Mouse (Mus musculus) liver, embryonic 15.5 days (tissue): ENCODE measurements around the gene Alox12e. TPM values are rescaled to one million over a fixed set of nuclear protein-coding genes. Genes with fewer than 3 reads are reported as not detected.
A peak's percentile ranks its signal among the peaks of the same experiment; 100 is the strongest.
"Not testable (repeated sequence)": the region's sequence is repeated elsewhere in the genome, so short reads cannot be mapped to it uniquely, and the experiment has no call there.

Experiments
- ATAC-seq: fragments of 200-750 bp; cut with Nextera tagmentation; 2 replicates; pipeline ENCODE4 v1.8.0; 2017; ENCODE audit warnings: moderate number of reproducible peaks, mild to moderate bottlenecking, moderate library complexity; ENCODE audit not compliant: insufficient read depth
- H3K27ac ChIP-seq: fragments of 300-500 bp; sonication (generic); replicated peaks from 2 replicates; pipeline ENCODE4 v1.5.1; 2015; ENCODE audit warnings: mild to moderate bottlenecking, inconsistent platforms
- H3K27me3 ChIP-seq: fragments of 300-500 bp; sonication (generic); 2 replicates; pipeline ENCODE4 v1.6.1; 2015; ENCODE audit warnings: mild to moderate bottlenecking, inconsistent platforms
- H3K36me3 ChIP-seq: fragments of 300-500 bp; sonication (generic); replicated peaks from 2 replicates; pipeline ENCODE4 v1.6.1; 2015; ENCODE audit warnings: moderate library complexity, mild to moderate bottlenecking, inconsistent platforms
- H3K4me1 ChIP-seq: fragments of 300-500 bp; sonication (generic); replicated peaks from 2 replicates; pipeline ENCODE4 v1.6.1; 2015; ENCODE audit warnings: inconsistent platforms
- H3K4me2 ChIP-seq: fragments of 300-500 bp; sonication (generic); 2 replicates; pipeline ENCODE4 v1.6.1; 2015; ENCODE audit warnings: moderate library complexity, mild to moderate bottlenecking, inconsistent platforms
- H3K4me3 ChIP-seq: fragments of 300-500 bp; sonication (generic); replicated peaks from 2 replicates; pipeline ENCODE4 v1.5.1; 2015; ENCODE audit warnings: mild to moderate bottlenecking, inconsistent platforms
- H3K9ac ChIP-seq: fragments of 300-500 bp; sonication (generic); 2 replicates; pipeline ENCODE4 v1.6.1; 2015; ENCODE audit warnings: moderate library complexity, mild to moderate bottlenecking, inconsistent platforms
- H3K9me3 ChIP-seq: fragments of 300-500 bp; sonication (generic); replicated peaks from 2 replicates; pipeline ENCODE4 v1.6.1; 2016; ENCODE audit warnings: inconsistent platforms
- WGBS: fragments of 180-500 bp; shearing (Covaris S2); methylation state at CpG from one replicate; pipeline ENCODE4 v1.1.7; 2015; ENCODE audit warnings: mixed read lengths; ENCODE audit not compliant: insufficient replicate concordance; 5-methylcytosine and 5-hydroxymethylcytosine counted together
- polyA plus RNA-seq: library from polyadenylated mRNA; unstranded; fragments of >200 nt; fragmentation: Nextera tagmentation; extraction: Ambion mirVana; gene quantifications from 2 replicates; pipeline ENCODE4 v1.2.1, GENCODE M21; 2015

The Alox12e gene
- 0.16 TPM in 1 of 2 replicates, not detected in the other for polyA plus RNA-seq

DNA sequence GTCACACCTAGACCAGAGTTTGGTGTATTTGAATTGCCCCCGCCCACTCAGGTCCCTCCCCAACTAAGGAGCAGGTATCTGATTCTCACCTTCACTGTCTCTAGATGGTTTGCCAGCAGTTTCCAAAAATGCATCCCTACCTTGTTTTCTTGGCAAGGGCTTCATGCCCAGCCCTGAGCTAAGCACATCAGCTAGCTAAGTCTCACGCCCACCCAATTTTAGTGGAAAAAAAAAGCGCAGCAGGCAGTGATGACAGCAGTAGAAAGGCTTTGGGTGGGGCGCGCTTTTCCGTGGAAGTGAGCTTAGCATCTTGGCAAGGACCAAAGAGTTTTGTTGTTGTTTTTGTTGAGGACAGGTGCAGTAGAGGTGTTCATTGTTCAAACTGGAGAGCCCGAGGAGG is at the start of gene Alox12e:
TSS of gene Alox12e (minus strand) at position 101 of the 400 bp plus-strand sequence.
- Histone ChIP-seq H3K4me3 (no peak within 1 kb of the TSS), H3K4me1 (0 out of 2 replicates have a peak, but pooled peaks cover 3% of the 10 kb centered on the region), H3K36me3 (no peaks in the 10 kb centered on the region), H3K4me2 (peak within 1 kb of the TSS; percentile 23), H3K27me3 (peaks cover 64% of the 10 kb centered on the region), H3K27ac (no peak within 1 kb of the TSS), H3K9ac (no peak within 1 kb of the TSS), H3K9me3 (no peaks in the 10 kb centered on the region)
- no peak for ATAC-seq
- 32% methylated on average over 7 of the region's 7 CpGs for WGBS

DNA sequence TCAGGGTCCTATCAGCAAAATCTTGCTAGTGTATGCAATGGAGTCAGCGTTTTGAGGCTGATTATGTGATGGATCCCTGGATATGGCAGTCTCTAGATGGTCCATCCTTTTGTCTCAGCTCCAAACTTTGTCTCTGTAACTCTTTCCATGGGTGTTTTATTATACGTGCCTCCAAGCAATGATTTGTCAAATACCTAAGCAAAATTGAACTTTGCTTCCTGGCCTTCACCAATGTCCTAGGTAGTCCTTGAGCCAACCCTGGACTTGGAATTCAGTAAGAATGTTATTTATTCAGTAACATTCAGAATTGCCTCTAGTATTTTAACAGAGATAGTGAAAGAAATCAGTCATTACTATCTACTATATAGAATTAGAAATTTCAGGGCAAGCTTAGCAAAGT is 46.2 kb upstream of the Alox12e start:
- WGBS = 53% methylated on average over 2 of the region's 2 CpGs
- H3K27ac ChIP-seq, H3K4me3 ChIP-seq, H3K4me2 ChIP-seq, H3K9ac ChIP-seq, H3K9me3 ChIP-seq, H3K4me1 ChIP-seq, H3K36me3 ChIP-seq, H3K27me3 ChIP-seq, ATAC-seq: not testable (repeated sequence)

DNA sequence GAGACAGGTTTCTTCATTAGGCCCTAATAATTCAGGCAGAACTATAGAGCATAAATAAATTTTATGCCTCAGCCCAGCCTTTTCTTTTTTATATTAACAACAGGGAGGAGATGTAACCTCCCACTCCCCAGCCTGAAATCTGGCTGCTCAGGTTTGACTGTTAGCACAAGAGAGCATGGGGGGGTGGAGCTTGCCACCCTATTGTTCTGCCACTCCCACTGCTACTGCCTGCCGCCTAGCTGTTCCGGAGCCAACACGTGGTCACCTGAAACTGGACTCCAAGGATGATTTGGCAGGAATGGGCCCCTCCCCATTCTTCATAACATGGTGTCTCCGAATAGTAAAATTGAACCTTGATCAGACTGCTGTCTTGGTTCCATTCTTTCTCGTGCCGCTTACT is 45.3 kb upstream of the Alox12e start:
- WGBS = 72% methylated on average over 6 of the region's 6 CpGs
- not testable (repeated sequence) for ATAC-seq

DNA sequence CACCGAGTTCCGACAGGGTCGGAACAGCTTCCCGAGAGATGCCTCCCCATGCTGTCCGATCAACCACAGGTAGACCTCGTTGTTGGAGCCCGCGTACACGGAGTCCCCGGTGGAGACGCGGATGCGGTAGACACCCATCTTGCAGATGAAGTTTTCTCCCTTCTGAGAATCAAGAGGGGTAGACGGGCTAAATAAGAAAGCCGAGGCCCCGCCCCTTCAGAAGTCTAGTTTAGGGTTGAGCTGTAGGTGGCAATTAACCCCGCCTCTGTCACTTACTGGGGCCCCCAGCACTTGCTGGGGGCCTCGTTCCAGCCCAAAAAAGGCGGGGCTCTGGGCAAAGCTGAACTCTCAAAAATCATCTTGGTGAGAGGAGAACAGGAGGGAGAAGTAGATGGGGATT is 29.4 kb upstream of the Alox12e start, which contains the start of gene Alox15:
TSS of gene Alox15 (minus strand) at position 164 of the 400 bp plus-strand sequence.
- no peaks in the 10 kb centered on the region for H3K36me3 ChIP-seq
- peaks cover 7% of the 10 kb centered on the region; the same call in 1 of the 2 replicates for H3K4me1 ChIP-seq
- H3K27me3 ChIP-seq = peaks cover 80% of the 10 kb centered on the region
- ATAC-seq = no peak
- no peaks in the 10 kb centered on the region for H3K9me3 ChIP-seq
- peak within 1 kb of the TSS; percentile 58 for H3K4me2 ChIP-seq
- 0% methylated on average over 19 of the region's 19 CpGs for WGBS
- no peak within 1 kb of the TSS for H3K27ac ChIP-seq
- H3K4me3 ChIP-seq = peak within 1 kb of the TSS; percentile 29
- no peak within 1 kb of the TSS for H3K9ac ChIP-seq

More for the DNA sequence above, 45.3 kb upstream of the Alox12e start:
- not testable (repeated sequence) for H3K27ac ChIP-seq, H3K4me2 ChIP-seq, H3K9ac ChIP-seq, H3K27me3 ChIP-seq, H3K4me1 ChIP-seq, H3K36me3 ChIP-seq, H3K9me3 ChIP-seq, H3K4me3 ChIP-seq

DNA sequence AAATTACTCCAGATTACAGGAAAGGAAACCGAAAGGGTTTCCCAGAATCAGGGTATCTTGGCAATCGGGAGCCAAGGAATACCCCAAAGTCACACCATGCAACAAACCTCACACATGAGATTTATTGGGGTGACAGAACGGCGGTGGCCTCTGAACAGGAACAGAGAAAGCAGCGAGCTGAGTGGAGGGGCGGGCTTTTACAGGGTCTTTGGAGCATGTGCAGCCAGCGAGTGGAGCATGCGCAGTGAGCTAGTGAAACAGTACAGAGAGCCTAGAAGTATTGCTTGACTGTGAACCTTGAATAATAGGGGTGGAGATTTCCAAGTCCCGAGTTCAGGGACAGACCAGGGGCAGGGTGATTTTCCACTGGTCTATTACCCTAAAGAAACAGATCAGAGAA is 26.2 kb upstream of the Alox12e start:
- H3K27ac ChIP-seq = no peak overlapping the region
- 65% methylated on average over 9 of the region's 9 CpGs for WGBS
- H3K9me3 ChIP-seq = no peaks in the 10 kb centered on the region
- no peak overlapping the region for H3K4me3 ChIP-seq
- no peak overlapping the region for H3K9ac ChIP-seq
- no peaks in the 10 kb centered on the region for H3K36me3 ChIP-seq
- no peak overlapping the region for H3K4me2 ChIP-seq
- peaks cover 71% of the 10 kb centered on the region for H3K27me3 ChIP-seq
- H3K4me1 ChIP-seq = peaks cover 7% of the 10 kb centered on the region; the same call in 1 of the 2 replicates
- ATAC-seq = no peak

DNA sequence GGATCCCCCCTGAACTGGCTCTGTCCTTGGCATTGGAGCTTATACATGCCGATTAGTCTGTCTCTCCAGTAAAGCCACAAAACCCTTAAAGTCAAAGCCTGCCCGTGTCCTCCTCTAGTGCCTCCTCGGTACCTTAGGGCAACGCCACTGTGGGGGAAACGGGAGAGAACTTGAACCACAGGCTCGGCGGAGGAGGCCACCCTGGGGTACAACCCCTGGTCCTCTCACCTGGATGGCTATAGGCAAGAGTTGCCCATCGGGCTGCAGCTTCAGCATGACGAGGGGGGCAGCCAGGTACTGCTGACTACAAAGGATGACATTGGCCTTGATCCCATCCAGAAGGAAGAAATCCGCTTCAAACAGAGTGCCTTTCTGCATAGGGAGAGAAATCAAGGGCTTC is 25.4 kb upstream of the Alox12e start:
- H3K4me3 ChIP-seq = no peak overlapping the region
- no peak overlapping the region for H3K27ac ChIP-seq
- WGBS = 59% methylated on average over 10 of the region's 10 CpGs
- no peak overlapping the region for H3K9ac ChIP-seq
- H3K4me2 ChIP-seq = no peak overlapping the region
- peaks cover 7% of the 10 kb centered on the region; the same call in 1 of the 2 replicates for H3K4me1 ChIP-seq
- no peak for ATAC-seq
- H3K27me3 ChIP-seq = peaks cover 63% of the 10 kb centered on the region
- H3K36me3 ChIP-seq = no peaks in the 10 kb centered on the region
- no peaks in the 10 kb centered on the region for H3K9me3 ChIP-seq

DNA sequence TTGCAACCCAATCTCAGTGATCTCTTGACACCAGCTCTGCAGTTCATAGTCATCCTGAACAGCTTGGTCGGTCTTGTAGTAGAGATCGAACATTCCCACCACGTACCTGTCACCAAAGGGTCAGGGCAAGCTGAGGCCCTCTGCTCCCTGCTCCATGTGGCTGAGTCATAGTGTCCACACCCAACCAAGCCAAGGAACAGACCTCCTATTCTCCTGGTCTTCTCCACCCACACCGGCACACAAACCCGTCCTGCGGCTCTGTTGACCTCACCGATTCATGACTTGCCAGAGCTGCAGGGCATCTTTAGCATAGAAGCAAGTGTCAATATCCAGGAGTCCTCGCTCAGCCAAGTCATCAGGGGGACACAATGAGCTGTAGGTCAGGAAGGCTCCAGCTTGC is 23.1 kb upstream of the Alox12e start:
- Histone ChIP-seq H3K9ac (no peak overlapping the region), H3K4me1 (no peaks in the 10 kb centered on the region), H3K27me3 (peaks cover 40% of the 10 kb centered on the region), H3K27ac (no peak overlapping the region), H3K9me3 (no peaks in the 10 kb centered on the region), H3K36me3 (no peaks in the 10 kb centered on the region), H3K4me2 (no peak overlapping the region), H3K4me3 (no peak overlapping the region)
- ATAC-seq = no peak
- WGBS = 79% methylated on average over 8 of the region's 8 CpGs

DNA sequence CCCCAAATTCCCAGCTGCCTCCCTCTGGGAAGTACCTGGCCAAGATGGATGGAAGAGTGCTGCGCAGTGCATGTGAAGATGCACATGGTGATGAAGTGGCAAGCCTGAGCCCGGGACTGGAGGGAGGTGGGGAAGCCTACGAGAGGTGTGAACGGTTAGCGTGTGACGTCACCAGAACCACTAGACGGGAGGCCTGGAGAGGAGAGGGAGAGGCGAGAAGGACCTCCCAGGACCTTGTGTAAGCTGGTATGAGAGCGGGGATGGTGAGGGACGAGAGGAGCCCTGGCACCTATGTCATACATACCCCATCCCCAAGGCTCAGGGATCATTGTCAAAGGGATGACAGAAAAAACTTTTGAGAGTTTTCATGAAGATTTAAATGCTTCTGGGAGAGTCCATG is 22.6 kb upstream of the Alox12e start:
- 57% methylated on average over 10 of the region's 10 CpGs for WGBS
- no peak for ATAC-seq
- no peak overlapping the region for H3K27ac ChIP-seq
- H3K36me3 ChIP-seq = no peaks in the 10 kb centered on the region
- H3K4me2 ChIP-seq = no peak overlapping the region
- no peak overlapping the region for H3K9ac ChIP-seq
- H3K27me3 ChIP-seq = peaks cover 35% of the 10 kb centered on the region
- H3K4me3 ChIP-seq = no peak overlapping the region
- no peaks in the 10 kb centered on the region for H3K4me1 ChIP-seq
- H3K9me3 ChIP-seq = no peaks in the 10 kb centered on the region

DNA sequence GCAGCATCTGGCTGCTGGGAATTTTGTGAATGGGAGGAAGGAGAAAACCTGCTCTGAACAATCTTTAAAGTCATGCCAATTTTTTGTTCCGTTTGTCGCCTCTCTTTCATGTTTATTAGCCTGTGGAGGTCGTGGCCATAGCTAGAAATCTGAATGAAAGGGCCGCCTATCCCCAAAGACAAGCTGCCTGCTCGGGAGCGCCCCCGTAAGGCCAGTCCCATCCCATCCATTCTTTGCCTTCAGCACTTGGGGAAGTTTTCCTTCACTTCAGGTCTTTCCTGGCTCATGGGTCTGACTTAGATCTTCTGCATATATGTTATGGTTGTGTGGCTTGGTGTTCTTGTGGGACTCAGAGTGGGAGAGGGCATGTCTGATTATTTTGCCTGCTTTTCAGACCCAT is 17.1 kb upstream of the Alox12e start:
- Histone ChIP-seq H3K9me3 (no peaks in the 10 kb centered on the region), H3K27me3 (no peaks in the 10 kb centered on the region), H3K4me3 (no peak overlapping the region), H3K4me2 (no peak overlapping the region), H3K9ac (no peak overlapping the region), H3K27ac (no peak overlapping the region), H3K4me1 (no peaks in the 10 kb centered on the region), H3K36me3 (no peaks in the 10 kb centered on the region)
- WGBS = 36% methylated on average over 7 of the region's 7 CpGs
- ATAC-seq = no peak

DNA sequence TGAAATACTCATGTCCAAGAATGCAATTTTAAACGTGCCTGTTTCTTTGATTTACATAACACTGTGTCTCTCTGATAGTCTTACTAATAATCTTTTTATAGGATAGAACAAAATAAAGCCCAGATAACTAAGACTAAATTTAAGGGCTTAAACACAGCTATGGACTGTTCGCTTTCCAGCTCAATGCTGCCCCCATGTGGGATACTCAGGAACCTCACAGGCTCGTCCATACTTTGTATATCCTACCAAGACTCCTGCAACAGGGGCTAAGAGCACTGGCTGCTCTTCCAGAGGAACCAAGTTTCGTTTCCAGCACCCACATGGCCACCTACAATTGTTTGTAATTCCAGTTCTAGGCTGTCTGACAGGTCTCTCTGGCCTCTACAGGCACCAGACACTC is 12.0 kb upstream of the Alox12e start:
- Histone ChIP-seq H3K9ac (no peak overlapping the region), H3K36me3 (no peaks in the 10 kb centered on the region), H3K4me2 (no peak overlapping the region), H3K4me3 (no peak overlapping the region), H3K27me3 (peaks cover 3% of the 10 kb centered on the region; the same call in 1 of the 2 replicates), H3K4me1 (no peaks in the 10 kb centered on the region), H3K27ac (no peak overlapping the region), H3K9me3 (no peaks in the 10 kb centered on the region)
- ATAC-seq = no peak
- 16% methylated on average over 4 of the region's 4 CpGs for WGBS

DNA sequence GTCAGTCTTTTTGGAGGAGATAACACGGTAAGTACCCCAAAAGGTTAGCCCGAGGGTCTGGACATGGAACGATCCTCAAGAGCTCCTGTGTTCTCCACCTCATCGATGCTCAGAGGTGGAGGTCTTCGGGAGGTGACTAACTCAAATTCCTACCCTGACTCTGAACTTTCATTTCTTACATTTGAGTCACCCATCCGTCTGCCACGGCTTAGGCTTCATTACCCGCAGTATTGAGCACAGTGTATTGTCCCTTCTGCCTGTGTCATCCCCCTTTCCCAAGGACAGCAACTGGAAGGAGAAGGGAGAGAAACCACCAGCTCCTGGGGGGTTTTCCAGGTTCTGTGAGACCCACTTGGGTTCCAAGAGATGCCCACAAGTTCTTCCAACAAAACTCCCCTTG is 2.3 kb upstream of the Alox12e start:
- Histone ChIP-seq H3K9ac (no peak overlapping the region), H3K4me1 (0 out of 2 replicates have a peak, but pooled peaks cover 3% of the 10 kb centered on the region), H3K9me3 (no peaks in the 10 kb centered on the region), H3K36me3 (no peaks in the 10 kb centered on the region), H3K27me3 (peaks cover 49% of the 10 kb centered on the region), H3K4me3 (no peak overlapping the region), H3K27ac (no peak overlapping the region), H3K4me2 (no peak overlapping the region)
- 73% methylated on average over 8 of the region's 8 CpGs for WGBS
- no peak for ATAC-seq

DNA sequence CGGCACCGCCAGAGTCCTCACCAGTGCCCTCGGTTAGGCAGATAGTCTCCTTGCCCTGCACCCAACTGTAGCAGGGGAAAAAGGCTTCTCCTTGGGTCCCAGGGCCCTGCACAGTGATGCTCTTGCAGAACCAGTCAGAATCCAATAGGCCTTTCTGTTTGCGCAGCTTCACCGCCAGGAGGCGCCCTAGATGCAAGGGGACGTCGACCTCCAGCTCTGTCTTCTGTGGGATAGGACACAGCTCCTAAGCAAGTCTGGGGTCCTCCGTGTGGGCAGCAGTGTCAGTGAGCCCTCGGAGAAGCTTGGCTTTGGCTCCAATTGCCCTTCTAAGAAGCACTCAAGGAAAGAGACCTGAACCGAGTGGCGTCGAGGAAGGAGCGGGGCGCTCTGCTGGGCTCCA is 764 bp downstream of the Alox12e start:
- WGBS = 5% methylated on average over 15 of the region's 15 CpGs
- H3K9ac ChIP-seq = no peak overlapping the region
- no peaks in the 10 kb centered on the region for H3K36me3 ChIP-seq
- ATAC-seq = no peak
- no peak overlapping the region for H3K4me3 ChIP-seq
- H3K27me3 ChIP-seq = peaks cover 68% of the 10 kb centered on the region
- H3K4me2 ChIP-seq = peak overlapping the region; percentile 23
- 0 out of 2 replicates have a peak, but pooled peaks cover 3% of the 10 kb centered on the region for H3K4me1 ChIP-seq
- no peaks in the 10 kb centered on the region for H3K9me3 ChIP-seq
- H3K27ac ChIP-seq = no peak overlapping the region
